Mouse (Mus musculus) left cerebral cortex, adult 9 months (tissue): ENCODE measurements around the gene Nfic.

Experiments used
- DNase-seq, 2 experiments: peaks; one replicate each; pipeline ENCODE4 v3.0.0; 2022; ENCODE audit warnings: low spot score in 2 of 2

Gene Nfic

GRCm38 (mm10) chr10:81405588-81406201, 49.7 kb downstream of the Nfic start:
- peak in 1 of 2 experiments; percentile 71 for DNase-seq

- DNase-seq, result no peak
These were observed 50.7 kb downstream of the Nfic start for GRCm38 (mm10) chr10:81404720-81405119.

GRCm38 (mm10) chr10:81404082-81404481, 51.4 kb downstream of the Nfic start:
- no peak for DNase-seq

- DNase-seq, result no peak
These were observed 51.9 kb downstream of the Nfic start for GRCm38 (mm10) chr10:81403511-81403910.

GRCm38 (mm10) chr10:81402227-81402765, 53.1 kb downstream of the Nfic start:
- no peak for DNase-seq

GRCm38 (mm10) chr10:81401521-81402226, 53.8 kb downstream of the Nfic start:
- DNase-seq, result peak in 1 of 2 experiments; percentile 57

- DNase-seq, result peak in 1 of 2 experiments; percentile 56
These were observed 54.3 kb downstream of the Nfic start for GRCm38 (mm10) chr10:81401205-81401520.

GRCm38 (mm10) chr10:81400371-81401204, 54.8 kb downstream of the Nfic start:
- no peak for DNase-seq

- DNase-seq, result no peak
These were observed 55.6 kb downstream of the Nfic start for GRCm38 (mm10) chr10:81399798-81400308.

- DNase-seq, result no peak
These were observed 56.1 kb downstream of the Nfic start for GRCm38 (mm10) chr10:81399296-81399695.

- no peak for DNase-seq
These were observed 58.7 kb downstream of the Nfic start for GRCm38 (mm10) chr10:81396749-81397148.

- no peak for DNase-seq
These were observed 59.6 kb downstream of the Nfic start for GRCm38 (mm10) chr10:81395865-81396264.

- DNase-seq, result peak in 1 of 2 experiments; percentile 67
These were observed 60.3 kb downstream of the Nfic start for GRCm38 (mm10) chr10:81395127-81395526.

- no peak for DNase-seq
These were observed 61.9 kb downstream of the Nfic start for GRCm38 (mm10) chr10:81393456-81394063.

- no peak for DNase-seq
These were observed 62.7 kb downstream of the Nfic start, which contains the start of gene Smim24 for GRCm38 (mm10) chr10:81392781-81393185. TSS of gene Smim24 (plus strand) at chr10:81393051.

- no peak for DNase-seq
These were observed 63.2 kb downstream of the Nfic start for GRCm38 (mm10) chr10:81392270-81392669.

- no peak for DNase-seq
These were observed 64.8 kb downstream of the Nfic start for GRCm38 (mm10) chr10:81390678-81390965.

GRCm38 (mm10) chr10:81389801-81390677, 65.4 kb downstream of the Nfic start:
- peak in 1 of 2 experiments; percentile 75 for DNase-seq

- DNase-seq, result no peak
These were observed 66.1 kb downstream of the Nfic start for GRCm38 (mm10) chr10:81389373-81389772.

GRCm38 (mm10) chr10:81388505-81389055, 66.9 kb downstream of the Nfic start, which contains the start of gene Gm48552:
TSS of gene Gm48552 (plus strand) at chr10:81389005.
- no peak for DNase-seq
